Mouse (Mus musculus): ENCODE measurements around the gene Wdr46.

DNA sequence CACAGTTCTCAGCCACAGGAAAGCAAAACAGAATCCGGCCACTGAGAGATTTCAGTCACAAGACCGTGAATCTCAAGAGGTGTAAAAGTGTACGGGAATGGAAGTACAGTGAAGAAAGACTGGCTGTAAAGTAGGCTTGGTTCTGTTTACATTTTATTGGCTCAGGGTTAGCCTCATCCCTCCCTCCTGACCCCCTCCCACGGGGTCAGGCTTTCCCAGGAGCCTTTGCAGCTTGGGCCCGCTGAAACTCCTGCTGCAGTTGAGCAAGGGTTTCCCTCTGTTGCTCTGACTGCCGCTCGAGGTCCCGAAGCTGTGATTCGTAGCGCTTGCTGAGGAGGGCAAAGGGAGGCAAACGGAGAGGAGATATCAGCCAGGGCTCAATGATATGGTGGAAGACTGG is 1.7 kb upstream of the Wdr46 start:
- TF ChIP-seq CTCF (IDR thresholded peaks at IDR 0.05) (no peak), EP300 (IDR thresholded peaks at IDR 0.05) (no peak)

All from lung, postnatal 0 days (tissue).